Mouse (Mus musculus) frontal cortex, postnatal 25 days (tissue): Measurements from ENCODE around the gene Mxd3.

Experiments used
- DNase-seq, 2 experiments: peaks; one replicate each; pipeline ENCODE4 v3.0.0; 2022; ENCODE audit warnings: low spot score in 2 of 2

Mxd3 gene

DNA sequence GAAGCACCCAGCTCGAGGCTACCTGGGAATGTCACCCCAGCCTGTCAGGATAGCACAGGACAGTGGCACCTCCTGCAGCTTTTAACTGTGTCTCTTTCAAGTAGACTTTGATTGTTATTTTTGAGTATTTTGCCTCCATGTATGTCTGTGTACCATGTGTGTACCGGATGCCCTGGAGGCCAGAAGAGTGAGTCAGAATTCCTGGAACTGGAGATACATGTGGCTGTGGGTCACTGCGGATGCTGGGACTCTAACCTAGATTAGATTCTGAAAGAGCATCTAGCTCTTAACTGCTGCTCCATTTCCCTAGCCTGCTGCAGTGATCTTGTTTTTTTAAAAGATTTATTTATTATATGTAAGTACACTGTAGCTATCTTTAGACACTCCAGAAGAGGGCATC lies 2.7 kb upstream of the Mxd3 start:
- DNase-seq, result no peak

DNA sequence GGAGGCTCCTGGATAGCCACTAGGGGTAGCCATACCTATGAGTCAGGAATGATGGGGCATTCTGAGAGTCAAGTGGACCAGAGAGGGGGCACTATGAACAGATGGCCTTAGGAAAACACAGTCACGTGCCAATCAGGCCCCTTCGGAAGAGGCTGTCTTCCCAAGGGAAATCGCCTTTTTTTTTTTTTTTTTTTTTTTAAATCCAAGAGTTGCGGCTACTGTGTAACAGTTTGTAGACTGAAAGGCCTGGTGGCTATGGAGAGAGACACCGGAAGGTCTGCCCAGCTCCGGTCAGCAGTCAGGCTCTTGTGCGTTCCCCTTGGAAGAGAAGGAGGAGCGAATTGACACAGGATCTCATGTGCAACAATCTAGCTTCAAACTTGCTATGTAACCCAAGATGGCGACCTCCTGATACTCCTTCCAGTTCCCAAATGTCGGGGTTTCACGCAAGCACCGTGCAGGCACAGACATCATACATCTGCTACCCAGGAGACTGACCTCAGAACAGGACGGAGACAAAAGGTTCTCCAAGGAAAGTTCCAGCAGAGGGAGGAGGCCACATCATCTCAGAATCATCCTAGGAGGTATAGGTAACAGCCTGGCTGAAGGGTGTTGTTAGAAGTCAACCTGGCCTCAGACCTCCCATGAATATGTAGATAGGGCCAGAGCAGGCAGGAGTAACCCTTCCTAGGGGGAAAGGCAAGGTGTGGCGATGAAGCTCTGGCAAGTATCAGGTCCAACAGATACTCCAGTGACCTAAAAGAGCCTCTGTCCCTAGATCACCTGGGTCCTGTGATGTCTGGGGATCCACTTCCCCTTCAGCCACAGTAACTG lies 1.2 kb upstream of the Mxd3 start:
- no peak for DNase-seq

DNA sequence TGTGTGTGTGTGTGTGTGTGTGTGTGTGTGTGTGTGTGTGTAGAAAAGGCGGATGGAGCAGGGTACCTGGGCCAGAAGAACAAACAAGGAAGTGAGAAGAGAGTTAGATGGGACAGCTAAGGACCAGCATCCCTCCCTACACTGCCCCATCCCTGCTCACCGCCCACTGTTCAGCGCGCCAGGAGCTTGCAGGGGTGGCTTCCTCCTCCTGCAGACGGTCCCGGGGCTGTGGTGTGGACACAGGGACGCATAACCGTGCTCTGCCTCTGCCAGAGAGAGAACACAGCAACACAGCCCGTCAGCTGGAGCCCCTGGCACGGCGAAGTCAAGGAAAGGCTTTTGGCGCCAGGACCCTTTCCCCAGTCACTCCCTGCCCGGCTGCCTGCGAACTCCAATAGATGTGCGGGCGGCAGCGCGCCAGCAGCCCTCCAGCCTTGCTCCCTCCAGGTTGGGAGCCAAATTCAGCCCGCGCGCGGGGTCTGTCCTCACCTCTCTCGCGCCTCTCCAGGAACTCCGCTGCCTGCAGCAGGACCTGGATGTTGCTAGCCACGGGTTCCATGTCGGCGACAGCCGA lies 427 bp downstream of the Mxd3 start:
- DNase-seq, result no peak

DNA sequence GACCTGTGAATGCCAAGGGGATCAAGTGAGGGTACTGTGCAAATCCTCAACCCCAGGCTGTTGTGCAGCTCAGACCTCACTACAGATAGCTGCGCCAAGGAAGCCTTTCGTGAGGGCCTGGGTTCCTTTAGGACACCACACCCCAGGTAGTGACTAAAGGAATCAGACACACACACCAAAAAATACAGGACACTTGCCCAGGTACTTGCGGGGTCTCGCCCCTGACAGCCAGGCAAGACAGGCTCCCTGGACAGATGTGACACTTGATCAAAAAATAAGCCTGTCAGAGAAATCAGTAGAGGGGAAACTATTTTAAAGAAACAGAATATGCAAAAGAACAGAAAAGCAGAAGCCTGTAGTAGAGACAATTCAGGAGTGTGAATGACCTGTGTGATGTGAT lies 982 bp downstream of the Mxd3 start:
- DNase-seq, result no peak

DNA sequence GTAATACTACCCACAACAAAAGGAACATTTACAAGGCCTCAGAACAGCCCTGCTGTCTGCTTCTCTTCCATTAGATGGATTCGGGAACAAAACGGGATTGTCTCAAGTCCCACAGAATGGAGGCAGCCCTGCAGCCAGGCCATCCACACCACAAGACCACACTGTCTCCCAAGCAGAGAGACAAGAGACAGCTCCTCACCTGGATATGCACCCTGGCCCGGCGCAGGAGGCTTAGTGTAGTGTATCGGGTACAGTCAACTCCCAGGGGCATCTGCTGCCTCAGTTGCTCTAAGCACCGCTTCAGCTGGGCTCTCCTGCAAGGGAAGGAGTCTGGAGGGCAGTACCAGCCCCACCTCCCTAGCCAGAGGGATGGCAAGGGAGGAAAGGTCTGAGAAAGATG lies 1.5 kb downstream of the Mxd3 start:
- no peak for DNase-seq

DNA sequence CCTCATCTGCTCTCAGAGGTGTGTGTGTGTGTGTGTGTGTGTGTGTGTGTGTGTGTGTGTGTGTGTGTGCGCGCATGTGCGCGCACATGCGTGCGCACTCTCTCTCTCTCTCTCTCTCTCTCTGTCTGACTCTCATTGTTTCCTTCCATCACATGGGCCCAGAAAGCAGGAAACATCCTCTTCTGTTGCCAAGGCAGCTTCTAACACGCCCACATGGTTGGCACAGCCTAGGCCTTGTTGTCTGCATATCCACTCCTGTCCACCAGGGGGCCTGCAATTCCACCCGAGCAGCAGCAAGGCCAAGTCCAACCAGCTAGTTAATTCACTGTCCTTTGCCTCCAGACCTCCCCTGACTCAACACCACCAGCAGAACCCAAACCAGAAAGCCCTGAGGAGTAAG lies 2.0 kb downstream of the Mxd3 start:
- DNase-seq, result peak; percentile 80 to 88

DNA sequence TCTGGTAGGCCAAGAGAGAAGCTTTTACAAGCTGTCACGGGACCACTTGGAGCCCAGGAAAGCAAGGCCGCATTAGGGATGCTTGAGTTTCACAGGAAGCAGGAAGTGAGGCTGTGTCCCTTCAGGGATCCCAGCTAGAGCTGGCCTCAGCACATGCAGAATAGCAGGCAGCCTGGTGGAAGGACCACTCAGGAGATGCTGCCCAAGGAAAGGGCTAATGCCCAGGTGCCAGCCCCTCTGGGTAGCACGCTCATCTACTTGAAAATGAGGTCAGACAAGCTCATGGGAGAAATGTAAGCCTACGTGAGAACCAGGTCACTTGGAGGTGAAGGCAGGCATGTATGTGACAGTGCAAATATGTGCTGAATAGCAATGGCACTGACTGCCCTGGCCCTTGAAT lies 2.5 kb downstream of the Mxd3 start:
- no peak for DNase-seq

DNA sequence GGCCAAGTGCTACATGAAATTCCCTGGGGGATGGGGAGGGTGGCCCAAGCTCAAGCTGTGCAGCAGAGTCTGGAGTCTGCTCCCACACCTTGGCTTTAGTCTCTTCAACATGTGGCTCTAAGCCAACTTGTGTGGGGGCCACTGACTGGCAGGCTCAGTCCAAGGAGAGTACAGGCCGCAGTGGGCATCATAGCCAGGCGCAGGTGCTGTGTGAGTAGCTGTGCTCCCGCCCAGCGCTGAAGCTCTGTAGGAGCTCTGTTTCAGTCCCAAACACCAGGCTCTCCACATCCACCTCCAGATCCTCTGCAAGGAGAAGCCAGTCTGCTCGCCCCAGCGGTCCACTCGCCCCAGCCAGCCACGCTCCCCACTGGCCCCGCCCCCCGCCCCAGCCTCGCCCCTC lies 4.0 kb downstream of the Mxd3 start:
- DNase-seq, result no peak

DNA sequence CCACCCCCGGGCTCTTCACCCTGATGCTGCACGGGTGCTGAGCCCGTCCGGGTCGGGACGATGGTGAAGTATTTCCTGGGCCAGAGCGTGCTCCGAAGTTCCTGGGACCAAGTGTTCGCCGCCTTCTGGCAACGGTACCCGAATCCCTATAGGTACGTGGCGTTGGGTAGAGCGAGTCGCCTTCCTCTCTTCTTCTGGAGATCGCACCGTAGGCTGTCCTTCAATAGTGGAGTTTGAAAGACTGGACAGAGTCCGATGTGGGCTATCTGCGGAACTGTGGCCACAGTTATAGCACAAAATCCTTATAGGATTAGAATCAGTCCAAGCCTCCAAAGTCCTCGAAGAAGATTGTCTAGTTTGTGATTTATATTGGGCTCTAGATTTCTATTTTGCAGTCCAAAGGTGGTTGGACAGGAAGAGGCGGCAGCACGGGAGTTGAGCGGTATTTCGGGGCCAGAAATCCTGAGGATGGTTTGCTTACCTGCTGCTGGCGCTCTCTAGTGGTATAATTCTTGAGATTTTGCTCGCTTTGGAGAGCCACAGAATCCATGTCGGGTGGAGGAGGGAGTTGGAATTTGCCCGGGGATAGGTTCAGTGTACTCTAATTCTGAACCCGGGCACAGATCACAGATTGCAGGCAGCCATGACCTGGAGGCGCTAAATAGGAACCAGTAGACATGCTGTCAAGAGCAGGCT lies 7.3 kb downstream of the Mxd3 start:
- DNase-seq, result no peak

DNA sequence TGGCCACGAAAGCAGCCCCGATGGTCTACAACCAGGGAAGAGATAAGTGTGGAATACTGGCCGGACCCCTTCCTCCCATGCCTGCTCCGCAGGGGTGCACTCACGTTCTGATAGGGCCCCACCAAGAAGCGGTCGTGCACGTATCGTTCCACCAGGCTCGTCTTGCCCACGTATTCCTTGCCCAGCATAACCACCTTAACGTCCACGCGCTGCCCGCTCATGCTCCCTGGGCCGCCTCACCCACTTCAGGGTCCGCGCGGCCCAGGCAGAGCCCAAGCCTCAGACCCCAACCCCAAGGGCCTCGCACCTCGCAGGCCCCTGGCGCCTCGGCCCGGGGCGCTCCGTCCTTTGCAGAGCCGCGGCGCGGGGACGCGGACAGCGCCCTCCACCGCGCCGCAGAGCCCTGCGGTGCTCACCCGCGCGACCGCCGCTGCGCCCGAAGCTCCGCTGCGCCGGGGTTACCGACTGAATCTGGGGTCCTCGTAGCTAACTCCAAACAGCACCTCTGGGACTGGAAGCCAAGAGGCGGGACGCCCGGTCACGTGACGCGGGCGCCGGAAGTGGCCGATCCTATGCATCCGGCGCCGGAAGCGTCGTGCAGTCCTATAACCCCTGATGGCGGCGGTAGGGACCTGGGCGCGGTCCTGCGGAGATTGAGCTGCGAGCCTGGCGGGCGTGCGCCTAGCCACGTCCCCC lies 8.0 kb downstream of the Mxd3 start, which contains the start of gene Rab24:
Gene Rab24 (minus strand): TSS at position 513 of the 696 bp plus-strand sequence.
- peak; percentile 75 to 80 for DNase-seq

DNA sequence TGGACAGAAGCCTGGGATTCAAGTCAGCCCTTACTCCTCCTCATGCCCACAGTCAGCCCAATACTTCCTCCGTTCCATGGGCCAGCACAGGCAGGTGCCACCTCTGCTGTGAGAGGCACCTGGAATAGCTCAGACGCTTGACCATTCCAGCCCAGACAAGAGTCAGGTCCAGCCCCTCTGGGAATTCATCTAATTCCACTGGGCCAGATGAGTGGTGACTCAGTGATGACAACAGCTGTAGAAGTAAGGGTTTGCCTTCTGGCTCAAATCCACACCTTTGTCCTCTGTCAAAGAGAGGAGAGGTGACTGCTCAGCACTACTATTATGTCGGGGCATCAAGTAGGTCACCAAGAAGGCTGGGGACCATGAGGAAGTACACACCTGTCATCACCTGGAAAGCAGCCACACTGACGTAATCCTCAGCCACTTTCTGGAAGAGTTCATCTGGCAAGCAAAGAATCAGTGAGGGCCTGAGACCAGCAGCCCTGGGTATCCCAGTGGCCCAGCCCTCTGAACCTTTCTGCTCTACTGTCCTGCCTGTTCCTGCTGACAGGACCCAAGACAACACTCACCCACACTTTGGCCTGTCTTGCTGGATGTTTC lies 9.6 kb downstream of the Mxd3 start, which contains the start of gene Prelid1:
Gene Prelid1 (plus strand): TSS at position 570 of the 603 bp plus-strand sequence.
- no peak for DNase-seq

DNA sequence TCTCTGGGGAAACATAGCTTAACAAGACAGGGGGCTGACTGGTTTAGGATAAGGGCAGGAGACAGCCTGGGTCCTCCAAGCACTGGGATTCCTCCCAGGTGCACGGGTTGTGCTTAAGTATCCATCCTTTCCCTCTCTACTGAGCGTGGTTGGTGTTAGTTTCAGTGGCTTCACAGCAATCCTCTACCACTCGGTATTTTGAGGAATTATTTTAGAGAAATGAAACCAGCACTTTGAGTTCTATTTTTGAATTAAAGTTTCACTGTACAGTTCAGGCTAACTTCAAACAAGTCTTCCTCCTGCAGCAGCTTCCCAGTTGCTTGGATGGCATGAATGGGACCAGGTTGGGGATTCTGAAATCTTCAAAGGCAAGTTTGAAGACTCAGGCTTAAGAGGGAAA lies 11.3 kb downstream of the Mxd3 start:
- no peak for DNase-seq

DNA sequence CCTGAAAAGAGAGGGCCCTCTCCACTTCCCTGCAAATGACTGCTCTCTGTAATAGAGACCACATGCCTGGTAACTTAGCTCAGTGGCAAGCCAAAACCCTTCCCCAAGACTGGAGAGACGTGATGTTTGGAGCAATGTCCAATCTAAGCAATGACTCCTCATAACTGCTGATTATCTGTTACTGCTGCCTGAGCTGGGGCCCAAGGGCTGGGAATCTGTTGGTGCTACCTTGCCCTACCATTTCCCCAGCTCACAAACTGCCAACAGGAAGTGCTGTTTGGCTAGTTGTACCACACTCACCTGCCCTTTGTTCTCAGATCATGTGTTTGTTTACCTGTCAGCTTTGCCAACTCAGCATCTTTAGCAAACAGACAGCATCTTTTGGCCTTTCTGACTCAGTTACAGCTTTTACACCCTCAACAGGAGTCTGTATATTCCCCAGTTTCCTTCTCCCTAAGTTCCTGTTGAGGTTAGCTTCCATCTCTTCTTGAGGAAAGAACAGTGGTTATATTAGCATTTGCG lies 14.7 kb downstream of the Mxd3 start:
- DNase-seq, result no peak

DNA sequence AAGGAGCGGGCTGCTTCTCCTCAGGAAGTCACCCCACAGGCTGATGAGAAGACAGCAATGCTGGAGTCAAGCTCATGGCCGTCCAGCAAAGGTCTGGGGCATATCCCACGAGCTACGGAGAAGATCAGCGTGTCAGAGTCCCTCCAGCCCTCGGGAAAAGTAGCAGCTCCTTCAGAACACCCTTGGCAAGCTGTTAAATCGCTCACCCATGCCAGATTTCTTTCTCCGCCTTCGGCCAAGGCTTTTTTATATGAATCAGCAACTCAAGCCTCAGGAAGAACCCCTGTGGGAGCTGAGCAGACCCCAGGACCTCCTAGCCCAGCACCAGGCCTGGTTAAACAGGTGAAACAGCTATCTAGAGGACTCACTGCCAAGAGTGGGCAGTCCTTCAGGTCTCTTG lies 16.6 kb downstream of the Mxd3 start:
- no peak for DNase-seq

DNA sequence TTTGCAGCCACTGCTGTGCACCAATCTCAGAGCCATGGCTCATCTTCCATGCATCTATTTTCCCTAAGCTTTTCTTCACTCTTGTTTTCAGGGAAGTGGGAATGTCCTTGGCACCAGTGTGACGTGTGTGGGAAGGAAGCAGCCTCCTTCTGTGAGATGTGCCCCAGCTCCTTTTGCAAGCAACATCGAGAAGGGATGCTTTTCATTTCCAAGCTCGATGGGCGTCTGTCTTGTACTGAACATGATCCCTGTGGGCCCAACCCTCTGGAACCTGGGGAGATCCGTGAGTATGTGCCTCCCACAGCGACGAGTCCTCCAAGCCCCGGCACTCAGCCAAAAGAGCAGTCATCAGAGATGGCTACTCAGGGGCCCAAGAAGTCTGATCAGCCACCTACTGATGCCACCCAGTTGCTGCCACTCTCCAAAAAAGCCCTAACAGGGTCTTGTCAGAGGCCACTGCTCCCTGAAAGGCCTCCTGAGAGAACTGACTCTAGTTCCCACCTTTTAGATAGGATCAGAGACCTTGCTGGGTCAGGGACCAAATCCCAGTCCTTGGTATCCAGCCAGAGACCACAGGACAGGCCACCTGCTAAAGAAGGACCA lies 17.5 kb downstream of the Mxd3 start:
- DNase-seq, result no peak

DNA sequence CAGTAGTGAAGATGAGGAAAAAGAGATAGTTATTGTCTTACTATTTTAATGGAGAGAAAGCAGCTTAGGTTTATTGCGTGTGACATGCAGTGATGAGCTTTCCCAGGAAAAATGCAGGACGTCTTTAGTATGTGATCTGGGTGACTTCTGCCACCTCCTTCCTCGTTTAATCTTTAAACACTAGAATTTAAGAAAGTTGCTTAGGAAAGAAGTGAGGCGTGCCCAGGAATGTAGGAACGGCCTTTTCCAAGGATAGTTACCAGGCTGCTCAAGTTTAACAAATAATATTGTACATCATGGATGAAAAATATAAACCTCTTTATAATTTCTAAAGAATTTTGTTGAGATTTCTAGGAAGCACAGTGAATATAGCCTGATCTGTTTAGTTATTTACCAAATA lies 28.7 kb downstream of the Mxd3 start:
- no peak for DNase-seq

DNA sequence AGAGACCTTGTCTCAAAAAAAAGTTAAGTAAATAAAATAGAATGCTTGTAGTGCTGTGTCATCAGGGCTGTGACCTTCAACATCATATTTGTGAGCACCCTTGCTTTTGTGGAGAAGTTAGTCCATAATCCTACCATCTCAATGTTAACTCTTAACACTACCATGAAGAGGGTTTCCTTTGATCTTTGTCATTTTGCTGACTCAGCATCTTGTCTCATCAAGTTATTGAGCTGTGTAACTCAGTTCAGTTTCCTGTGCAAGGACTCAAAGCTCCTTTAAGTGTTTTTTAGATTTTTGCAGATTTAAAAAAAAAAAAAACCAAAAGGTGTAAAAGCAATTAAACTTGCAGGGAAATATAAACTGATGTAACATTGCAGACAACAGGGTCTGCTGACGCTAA lies 32.9 kb downstream of the Mxd3 start:
- no peak for DNase-seq

DNA sequence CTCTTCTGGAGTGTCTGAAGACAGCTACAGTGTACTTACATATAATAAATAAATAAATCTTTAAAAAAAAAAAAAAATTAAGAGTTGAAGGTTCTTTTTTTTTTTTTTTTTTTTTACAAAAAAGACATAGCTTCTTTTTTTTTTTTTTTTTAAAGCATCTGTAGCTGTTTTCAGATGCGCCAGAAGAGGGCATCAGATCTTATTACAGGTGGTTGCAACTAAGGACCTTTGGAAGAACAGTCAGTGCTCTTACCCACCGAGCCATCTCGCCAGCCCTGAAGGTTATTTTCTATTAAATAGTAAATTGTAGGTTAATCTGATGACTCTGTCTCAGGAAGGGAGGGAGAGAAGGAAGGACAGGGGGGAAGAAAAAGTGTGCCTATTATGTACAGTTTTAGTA lies 40.8 kb downstream of the Mxd3 start:
- no peak for DNase-seq

DNA sequence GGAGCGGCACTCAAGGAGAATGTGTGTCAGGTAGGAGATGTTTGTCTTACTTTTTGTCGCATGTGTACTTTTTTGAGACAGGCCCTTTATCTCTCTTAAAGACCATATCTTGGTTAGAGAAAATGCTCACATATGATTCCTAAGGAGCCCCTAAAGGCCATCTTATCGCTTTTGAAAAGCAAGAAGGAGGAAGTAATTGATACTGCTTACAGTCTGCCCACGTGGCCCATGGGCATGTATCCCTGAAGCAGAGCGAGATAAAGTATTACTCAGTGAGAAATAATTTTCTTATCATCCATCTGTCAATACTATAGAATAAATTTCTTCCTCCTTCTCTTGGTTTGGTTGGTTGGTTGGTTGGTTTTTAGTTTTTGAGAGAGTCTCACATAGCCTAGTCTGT lies 52.0 kb downstream of the Mxd3 start:
- DNase-seq, result no peak

DNA sequence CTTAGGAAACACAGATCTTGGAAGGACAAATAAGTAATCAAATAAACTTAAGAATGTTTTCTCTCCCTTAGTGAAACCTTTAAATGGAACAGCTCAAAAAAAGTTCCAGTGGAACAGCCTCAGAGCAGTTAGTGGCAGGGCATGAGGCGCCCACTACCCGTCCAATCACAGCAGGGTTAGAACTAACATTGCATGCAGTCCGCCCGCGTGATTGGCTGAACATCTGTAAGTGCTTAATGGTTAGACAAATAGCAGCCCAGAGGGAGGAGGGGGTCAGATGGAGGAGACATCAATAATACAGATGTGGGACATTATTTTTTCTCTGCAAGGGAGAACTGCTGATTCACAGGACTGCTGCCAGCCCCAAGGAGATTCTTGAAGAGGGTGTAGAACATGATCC lies 52.4 kb downstream of the Mxd3 start:
- DNase-seq, result no peak
